Mouse (Mus musculus) bone marrow, adult 2 months (tissue): ENCODE data around the gene Srgn. TPM values are rescaled to one million over a fixed set of nuclear protein-coding genes. Genes with fewer than 3 reads are reported as not detected.

Experiments
- H3K27ac ChIP-seq: fragments of 200-500 bp; 2 replicates; pipeline ENCODE4 v1.5.1; 2012; ENCODE audit warnings: low read depth, mild to moderate bottlenecking, control low read depth, inconsistent platforms, low read length; ENCODE audit not compliant: control insufficient read depth, poor library complexity, insufficient read depth
- H3K4me1 ChIP-seq: fragments of 200-500 bp; 2 replicates; pipeline ENCODE4 v1.6.1; 2011; ENCODE audit warnings: low read length; ENCODE audit not compliant: control insufficient read depth, insufficient read depth
- H3K4me3 ChIP-seq: fragments of 200-500 bp; replicated peaks from 2 replicates; pipeline ENCODE3; 2011; ENCODE audit warnings: mild to moderate bottlenecking, low read depth, low read length, control low read depth; ENCODE audit not compliant: control insufficient read depth
- CTCF ChIP-seq: fragments of 200-500 bp; IDR thresholded peaks from 2 replicates; pipeline ENCODE4 v1.5.1; 2011; ENCODE audit warnings: low read length, control low read depth; ENCODE audit not compliant: control insufficient read depth, insufficient read depth
- POLR2A ChIP-seq: fragments of 200-500 bp; IDR thresholded peaks from 2 replicates; pipeline ENCODE4 v1.6.1; 2011; ENCODE audit warnings: low read depth, mild to moderate bottlenecking, control low read depth, low read length, borderline replicate concordance; ENCODE audit not compliant: control insufficient read depth
- WGBS: fragments of 180-500 bp; shearing (Covaris S2); methylation state at CpG from one replicate; pipeline ENCODE4 v1.1.7; 2018; 5-methylcytosine and 5-hydroxymethylcytosine counted together
- polyA plus RNA-seq: library from polyadenylated mRNA; stranded (reverse); fragments of >200 nt; gene quantifications from 2 replicates; pipeline ENCODE4 v1.2.4, GENCODE M21; 2011; ENCODE audit warnings: low replicate concordance; ENCODE audit not compliant: missing spikeins, insufficient read depth, insufficient read length

The Srgn gene
- polyA plus RNA-seq, 1 experiment = 72.9 TPM

GRCm38 (mm10) chr10:62549523-62550166 lies 22.4 kb upstream of the Srgn start:
- TF ChIP-seq CTCF = peak; percentile 87
- TF ChIP-seq POLR2A = no peak
- 2% methylated on average over 13 of the region's 16 CpGs for WGBS
- peaks cover 6% of the 10 kb centered on the region for H3K4me1 ChIP-seq
- no peak overlapping the region for H3K27ac ChIP-seq
- H3K4me3 ChIP-seq = no peak overlapping the region

- 52% methylated on average over 10 of the region's 10 CpGs for WGBS
- TF ChIP-seq POLR2A (no peak), CTCF (no peak)
- Histone ChIP-seq H3K4me3 (no peak overlapping the region), H3K4me1 (peaks cover 3% of the 10 kb centered on the region), H3K27ac (peak overlapping the region; percentile 85)
Observed at GRCm38 (mm10) chr10:62546441-62546840, 19.2 kb upstream of the Srgn start.

- Histone ChIP-seq H3K4me3 (no peak overlapping the region), H3K27ac (no peak overlapping the region), H3K4me1 (peaks cover 5% of the 10 kb centered on the region)
- TF ChIP-seq CTCF (no peak), POLR2A (no peak)
Observed at GRCm38 (mm10) chr10:62545759-62546158, 18.5 kb upstream of the Srgn start.

GRCm38 (mm10) chr10:62544316-62544715 lies 17.1 kb upstream of the Srgn start:
- Histone ChIP-seq H3K27ac (peak overlapping the region; percentile 92), H3K4me3 (no peak overlapping the region), H3K4me1 (peaks cover 4% of the 10 kb centered on the region)
- TF ChIP-seq POLR2A (no peak), CTCF (peak; percentile 29; the same call in 1 of the 2 replicates)
- WGBS = 60% methylated on average over 4 of the region's 4 CpGs

- WGBS = 4% methylated on average over 12 of the region's 12 CpGs
- Histone ChIP-seq H3K4me1 (peaks cover 4% of the 10 kb centered on the region), H3K4me3 (peak overlapping the region; percentile 20), H3K27ac (peak overlapping the region; percentile 92)
- TF ChIP-seq POLR2A (no peak), CTCF (no peak)
Observed at GRCm38 (mm10) chr10:62543399-62543808, 16.2 kb upstream of the Srgn start.

- no peak for TF ChIP-seq POLR2A
- no peak for TF ChIP-seq CTCF
- no peak overlapping the region for H3K4me3 ChIP-seq
- peak overlapping the region; percentile 92 for H3K27ac ChIP-seq
- WGBS = 35% methylated on average over 8 of the region's 8 CpGs
- H3K4me1 ChIP-seq = peaks cover 4% of the 10 kb centered on the region
Observed at GRCm38 (mm10) chr10:62542928-62543327, 15.7 kb upstream of the Srgn start.

- Histone ChIP-seq H3K4me1 (peaks cover 4% of the 10 kb centered on the region), H3K27ac (peak overlapping the region; percentile 92)
- WGBS = 52% methylated on average over 12 of the region's 12 CpGs
Observed at GRCm38 (mm10) chr10:62542507-62542906, 15.3 kb upstream of the Srgn start.

GRCm38 (mm10) chr10:62541499-62541898 lies 14.2 kb upstream of the Srgn start:
- peaks cover 4% of the 10 kb centered on the region for H3K4me1 ChIP-seq
- peak overlapping the region; percentile 34 for H3K4me3 ChIP-seq
- WGBS = 24% methylated on average over 12 of the region's 12 CpGs
- H3K27ac ChIP-seq = peak overlapping the region; percentile 55
- TF ChIP-seq CTCF (no peak), POLR2A (no peak)

More at GRCm38 (mm10) chr10:62542507-62542906, 15.3 kb upstream of the Srgn start:
- TF ChIP-seq CTCF (no peak), POLR2A (no peak)
- H3K4me3 ChIP-seq = no peak overlapping the region

GRCm38 (mm10) chr10:62540800-62541199 lies 13.5 kb upstream of the Srgn start:
- H3K4me1 ChIP-seq = peaks cover 4% of the 10 kb centered on the region
- WGBS = 44% methylated on average over 3 of the region's 3 CpGs
- no peak overlapping the region for H3K4me3 ChIP-seq
- H3K27ac ChIP-seq = no peak overlapping the region
- TF ChIP-seq POLR2A = no peak
- TF ChIP-seq CTCF = no peak
